Mouse (Mus musculus) brown adipose tissue, adult 24 weeks (tissue): ENCODE data around the gene Ociad2. TPM values are rescaled to one million over a fixed set of nuclear protein-coding genes. Genes with fewer than 3 reads are reported as not detected.

Experiments used
- H3K27ac ChIP-seq: fragments of 200-500 bp; replicated peaks from 2 replicates; pipeline ENCODE4 v1.5.1; 2012; ENCODE audit warnings: low read depth, mild to moderate bottlenecking, low read length
- H3K4me1 ChIP-seq: fragments of 200-500 bp; 2 replicates; pipeline ENCODE4 v1.6.1; 2012; ENCODE audit warnings: low read length, mixed read lengths; ENCODE audit not compliant: control insufficient read depth, insufficient read depth, insufficient read length
- H3K4me3 ChIP-seq: fragments of 200-500 bp; 2 replicates; pipeline ENCODE4 v1.5.1; 2012; ENCODE audit warnings: low read depth, mild to moderate bottlenecking, low read length, moderate library complexity; ENCODE audit not compliant: insufficient read depth
- polyA plus RNA-seq: library from polyadenylated mRNA; stranded (reverse); fragments of >200 nt; gene quantifications from 2 replicates; pipeline ENCODE4 v1.2.4, GENCODE M21; 2012; ENCODE audit not compliant: missing spikeins, insufficient read depth, insufficient read length

Ociad2 gene
- 11.5 and 14.2 TPM in 2 replicates for polyA plus RNA-seq

DNA sequence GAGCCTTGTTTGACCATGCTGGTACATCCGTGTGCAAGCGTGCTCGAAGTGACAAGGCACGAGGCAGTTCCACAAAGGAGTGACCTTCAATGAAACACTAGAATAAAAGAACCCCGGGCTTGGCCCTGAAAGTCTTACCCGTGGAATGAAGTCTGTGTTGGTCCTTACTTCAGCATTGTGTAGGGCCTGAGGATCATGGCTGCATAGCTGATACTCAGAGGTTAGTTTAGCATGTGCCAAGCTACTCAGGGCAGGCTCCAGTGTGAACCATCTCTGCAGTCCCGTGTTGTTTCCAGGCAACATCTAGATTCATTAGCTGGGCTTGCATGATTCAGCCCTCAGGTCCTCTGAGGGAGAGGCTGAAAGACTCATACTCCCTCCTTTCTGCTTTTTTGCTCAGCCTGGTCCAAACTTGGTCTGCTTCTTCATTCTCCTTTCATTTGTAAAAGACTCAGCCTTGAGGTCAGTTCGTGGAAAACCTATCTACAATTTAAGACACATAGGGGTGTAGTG is at the start of gene Ociad2:
TSS of gene Ociad2 (minus strand) at position 306 of the 513 bp plus-strand sequence.
- Histone ChIP-seq H3K4me1 (no peaks in the 10 kb centered on the region), H3K4me3 (no peak within 1 kb of the TSS), H3K27ac (no peak within 1 kb of the TSS)

DNA sequence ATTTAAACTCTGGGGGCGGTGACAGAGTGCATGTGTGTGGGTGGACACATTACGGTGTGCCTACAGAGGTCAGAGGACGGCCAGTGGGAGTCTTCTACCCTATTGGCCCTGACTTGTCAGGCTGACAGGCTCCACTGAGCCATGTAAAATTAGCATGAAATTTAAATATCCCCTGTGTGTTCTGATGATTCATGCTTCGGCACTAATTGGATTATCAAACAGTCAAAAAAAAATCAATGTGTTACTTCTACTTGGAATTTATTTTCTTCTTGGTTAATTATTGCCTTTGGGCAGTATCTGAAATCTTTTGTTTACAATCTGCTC is 42.8 kb upstream of the Ociad2 start:
- Histone ChIP-seq H3K27ac (no peak overlapping the region), H3K4me3 (no peak overlapping the region), H3K4me1 (no peaks in the 10 kb centered on the region)

- H3K27ac ChIP-seq, result no peak overlapping the region
- H3K4me3 ChIP-seq, result no peak overlapping the region
- no peaks in the 10 kb centered on the region for H3K4me1 ChIP-seq
Measured at GRCm38 (mm10) chr5:73382737-73383646, 42.2 kb upstream of the Ociad2 start.

- Histone ChIP-seq H3K4me3 (no peak overlapping the region), H3K4me1 (no peaks in the 10 kb centered on the region), H3K27ac (no peak overlapping the region)
Measured at GRCm38 (mm10) chr5:73381976-73382540, 41.2 kb upstream of the Ociad2 start.

DNA sequence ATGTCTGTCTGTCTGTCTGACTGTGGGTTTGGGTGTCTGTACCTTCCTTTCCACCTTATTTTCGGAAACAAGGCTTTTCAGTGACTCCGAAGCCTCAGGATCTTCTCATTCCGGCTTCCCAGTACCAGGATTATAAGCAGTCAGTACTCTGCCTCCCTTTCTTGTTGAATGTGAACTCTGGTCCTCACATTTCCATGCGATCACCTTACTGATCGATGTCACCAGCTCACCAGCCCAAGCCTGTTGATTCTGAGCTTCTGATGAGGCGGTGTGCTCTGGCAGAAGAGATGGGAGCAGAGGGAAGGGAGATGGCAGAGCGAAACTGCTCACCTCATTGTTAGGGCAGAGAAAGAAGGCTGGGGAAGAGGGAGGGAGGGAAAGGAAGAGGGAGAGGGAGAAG is 40.7 kb upstream of the Ociad2 start:
- H3K4me1 ChIP-seq, result no peaks in the 10 kb centered on the region
- no peak overlapping the region for H3K4me3 ChIP-seq
- H3K27ac ChIP-seq, result no peak overlapping the region

DNA sequence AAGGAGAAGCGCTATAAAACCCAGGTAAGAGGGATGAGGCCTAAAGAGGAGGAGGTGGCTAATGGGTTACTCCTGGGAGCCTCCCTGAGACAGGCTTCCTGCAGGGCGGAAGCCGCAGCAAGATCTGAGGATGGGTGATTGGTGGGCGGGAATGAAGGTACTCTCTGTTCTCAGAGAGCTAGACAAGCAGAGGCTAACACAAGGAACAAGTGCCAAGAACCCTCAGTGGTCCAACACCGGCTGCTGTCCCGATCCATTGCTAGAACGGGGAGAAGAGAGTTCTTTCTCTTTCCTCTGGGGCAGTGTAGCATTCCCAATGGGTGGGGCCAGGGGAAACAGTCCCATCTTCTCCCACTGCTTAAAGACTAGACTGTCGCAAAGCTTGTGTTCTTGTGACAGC is 40.0 kb upstream of the Ociad2 start:
- no peaks in the 10 kb centered on the region for H3K4me1 ChIP-seq
- no peak overlapping the region for H3K27ac ChIP-seq
- no peak overlapping the region for H3K4me3 ChIP-seq

DNA sequence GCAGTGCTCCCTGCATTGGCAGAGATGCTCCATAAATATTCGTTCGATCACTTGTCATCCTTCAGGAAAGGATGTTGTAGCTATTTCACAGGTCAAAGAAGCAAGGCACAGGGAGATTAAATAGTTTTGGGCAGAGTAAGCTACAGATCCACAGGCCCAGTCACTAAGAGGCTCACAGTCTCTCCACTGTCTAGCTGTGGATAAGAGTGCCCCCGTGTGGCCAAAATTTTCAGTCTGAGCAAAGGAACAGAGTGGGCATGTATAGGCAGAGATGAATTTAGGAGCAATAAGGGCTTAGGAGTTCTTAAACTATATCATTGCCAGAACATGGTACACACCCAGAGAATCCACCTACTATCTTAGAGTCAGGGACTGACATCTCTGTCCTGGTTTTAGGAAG is 39.1 kb upstream of the Ociad2 start:
- Histone ChIP-seq H3K27ac (no peak overlapping the region), H3K4me3 (no peak overlapping the region), H3K4me1 (no peaks in the 10 kb centered on the region)

DNA sequence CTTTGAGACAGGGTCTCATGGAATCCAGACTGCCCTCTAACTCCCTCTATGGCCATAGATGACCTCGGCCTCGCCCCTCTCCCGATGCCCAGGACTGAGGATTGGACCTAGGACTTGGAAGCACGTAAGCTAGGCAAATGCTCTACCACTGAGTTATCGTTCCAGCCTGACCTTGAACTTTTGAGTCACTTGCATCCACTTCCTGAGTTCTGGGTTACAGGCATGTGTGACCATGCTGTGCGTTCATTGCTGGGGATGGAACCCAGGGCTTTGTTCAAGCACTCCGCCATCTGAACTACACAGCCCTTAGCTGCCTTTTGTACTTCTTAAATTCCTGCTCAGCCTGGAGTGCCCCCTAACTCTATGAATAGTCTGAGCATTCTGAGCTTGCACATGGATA is 35.7 kb upstream of the Ociad2 start:
- no peaks in the 10 kb centered on the region for H3K4me1 ChIP-seq
- no peak overlapping the region for H3K27ac ChIP-seq
- no peak overlapping the region for H3K4me3 ChIP-seq

DNA sequence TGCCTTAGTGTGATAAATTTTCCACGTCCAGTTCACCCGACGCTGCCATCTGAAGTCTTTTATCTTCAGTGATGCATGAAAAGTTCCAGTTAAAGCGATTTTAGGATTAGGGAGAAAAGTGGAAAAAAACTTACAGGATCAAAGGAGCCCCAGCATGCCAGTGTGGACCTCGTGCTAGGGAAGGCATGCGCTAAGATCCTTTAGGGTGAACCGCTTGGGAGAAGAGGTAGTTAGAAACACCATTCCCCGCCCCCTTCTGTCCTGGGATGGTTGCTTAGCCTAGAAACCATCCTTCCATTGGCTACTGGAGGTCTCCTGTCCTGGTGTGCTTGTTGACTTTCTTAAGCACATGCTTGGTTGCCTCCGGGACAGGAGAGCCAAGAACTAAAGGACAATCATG is 35.2 kb upstream of the Ociad2 start:
- Histone ChIP-seq H3K27ac (no peak overlapping the region), H3K4me3 (no peak overlapping the region), H3K4me1 (no peaks in the 10 kb centered on the region)

GRCm38 (mm10) chr5:73373184-73373583 is 32.4 kb upstream of the Ociad2 start:
- no peak overlapping the region for H3K27ac ChIP-seq
- no peaks in the 10 kb centered on the region for H3K4me1 ChIP-seq
- H3K4me3 ChIP-seq, result no peak overlapping the region

GRCm38 (mm10) chr5:73372601-73373000 is 31.8 kb upstream of the Ociad2 start:
- no peak overlapping the region for H3K4me3 ChIP-seq
- H3K4me1 ChIP-seq, result no peaks in the 10 kb centered on the region
- H3K27ac ChIP-seq, result no peak overlapping the region

GRCm38 (mm10) chr5:73369731-73370130 is 28.9 kb upstream of the Ociad2 start:
- Histone ChIP-seq H3K4me1 (no peaks in the 10 kb centered on the region), H3K4me3 (no peak overlapping the region), H3K27ac (no peak overlapping the region)

- no peak overlapping the region for H3K4me3 ChIP-seq
- no peak overlapping the region for H3K27ac ChIP-seq
- H3K4me1 ChIP-seq, result no peaks in the 10 kb centered on the region
Measured at GRCm38 (mm10) chr5:73368845-73369447, 28.1 kb upstream of the Ociad2 start.

GRCm38 (mm10) chr5:73367906-73368305 is 27.1 kb upstream of the Ociad2 start:
- no peaks in the 10 kb centered on the region for H3K4me1 ChIP-seq

DNA sequence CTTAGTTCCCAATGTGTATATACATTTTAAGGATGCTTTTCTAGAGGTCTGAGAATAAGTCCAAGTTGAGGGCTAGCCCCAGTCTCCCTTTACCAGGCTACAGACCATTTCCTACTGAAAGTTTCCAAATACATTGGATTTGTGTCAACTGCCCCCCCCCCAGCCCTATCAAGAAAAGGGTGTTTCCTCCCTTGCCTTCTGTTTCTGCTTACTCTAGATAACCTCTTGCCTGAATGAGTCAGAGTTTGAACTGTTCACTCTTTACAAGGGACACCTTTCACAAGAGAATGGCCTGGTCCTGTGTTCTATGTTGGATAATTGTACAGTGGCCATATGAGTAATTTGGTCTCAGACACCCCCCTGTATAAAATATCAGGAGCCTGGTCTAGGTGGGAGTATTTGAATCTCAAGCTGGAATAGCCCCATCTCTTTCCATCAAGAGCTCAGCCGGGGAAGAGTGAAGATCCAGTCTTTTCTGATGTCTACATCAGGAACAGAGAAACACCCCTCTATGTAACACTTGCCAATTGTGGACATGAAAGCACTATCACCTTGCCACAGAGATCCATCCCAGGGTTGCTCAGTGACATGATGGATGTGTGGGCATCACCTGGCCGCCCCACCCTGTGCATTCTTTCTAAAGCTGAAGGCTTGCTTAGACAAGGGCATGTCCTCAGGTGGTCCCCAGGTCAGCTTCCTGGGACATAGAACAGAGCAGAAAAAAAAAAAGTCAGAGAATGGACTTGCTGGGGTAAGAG is 23.5 kb upstream of the Ociad2 start:
- Histone ChIP-seq H3K4me3 (no peak overlapping the region), H3K4me1 (no peaks in the 10 kb centered on the region), H3K27ac (no peak overlapping the region)

More at GRCm38 (mm10) chr5:73367906-73368305, 27.1 kb upstream of the Ociad2 start:
- no peak overlapping the region for H3K4me3 ChIP-seq
- no peak overlapping the region for H3K27ac ChIP-seq
